Mouse (Mus musculus) ovary, postnatal 10 days (tissue): ENCODE measurements at regions not wholly inside any gene's neighbourhood (a gene's known extent, or its start where the extent isn't known, plus 50 kb on each side); places are given as distances from the start of the nearest gene placed in this dataset.

Experiments used
- DNase-seq: peaks from one replicate; pipeline ENCODE4 v3.0.0; 2022; ENCODE audit warnings: low spot score

DNA sequence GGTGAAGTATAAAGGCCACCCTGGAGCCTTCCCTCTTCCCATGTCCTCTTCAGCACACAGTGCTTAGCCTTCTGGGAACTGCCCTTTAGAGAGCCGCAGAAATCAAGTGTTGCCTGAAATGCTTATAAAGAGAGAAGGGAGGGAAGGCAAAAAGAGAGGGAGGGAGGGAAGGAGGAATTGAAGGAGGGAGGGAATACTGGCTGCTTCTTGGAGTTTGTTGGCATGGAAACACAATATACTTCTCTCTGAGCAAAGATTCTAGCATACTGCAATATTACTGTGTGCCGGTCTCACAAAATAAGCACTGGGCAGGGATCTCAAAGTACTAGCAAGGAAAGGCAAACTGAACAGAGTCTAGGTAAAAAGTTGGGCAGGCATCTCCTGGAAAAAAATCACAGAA is 225.9 kb upstream of the Ldb2 start:
- no peak for DNase-seq

DNA sequence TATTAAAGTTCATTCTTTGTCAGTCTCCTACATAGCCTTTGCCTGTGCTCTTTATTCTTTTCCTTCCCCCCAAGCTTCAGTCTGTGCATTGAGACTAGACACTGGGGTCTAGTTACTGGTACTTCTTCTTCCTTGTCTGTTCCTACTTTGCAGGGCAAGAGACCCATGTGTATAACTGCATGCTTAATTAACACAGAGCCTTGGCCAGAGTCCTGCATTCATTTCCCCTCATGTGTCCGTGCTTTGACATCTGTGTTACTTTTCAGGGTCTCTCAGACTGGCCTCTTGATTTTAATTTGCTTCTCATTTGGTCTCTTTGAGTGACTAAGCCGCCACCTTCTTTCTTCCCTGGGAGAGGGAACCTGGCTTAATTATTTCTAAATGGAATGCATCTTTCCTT is 208.4 kb upstream of the Ldb2 start:
- DNase-seq: no peak

DNA sequence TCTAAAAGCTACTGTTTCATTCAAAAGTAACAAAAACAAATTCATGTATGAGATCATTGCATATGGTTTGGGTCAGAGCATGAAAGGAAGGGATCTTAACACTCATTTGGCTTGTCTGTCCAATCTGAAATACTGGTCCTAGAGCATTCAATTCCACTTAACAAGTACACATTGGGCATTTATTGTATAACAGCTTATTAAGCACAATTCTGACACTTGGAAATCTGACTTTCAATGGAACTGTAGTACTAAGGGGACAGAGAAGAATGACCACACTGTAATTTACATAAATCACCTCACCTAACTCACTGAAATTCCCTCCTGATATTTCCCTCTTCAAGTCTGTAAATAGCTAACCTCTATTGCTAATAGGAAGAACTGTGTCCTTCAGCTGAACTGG is 201.5 kb upstream of the Ldb2 start:
- no peak for DNase-seq

DNA sequence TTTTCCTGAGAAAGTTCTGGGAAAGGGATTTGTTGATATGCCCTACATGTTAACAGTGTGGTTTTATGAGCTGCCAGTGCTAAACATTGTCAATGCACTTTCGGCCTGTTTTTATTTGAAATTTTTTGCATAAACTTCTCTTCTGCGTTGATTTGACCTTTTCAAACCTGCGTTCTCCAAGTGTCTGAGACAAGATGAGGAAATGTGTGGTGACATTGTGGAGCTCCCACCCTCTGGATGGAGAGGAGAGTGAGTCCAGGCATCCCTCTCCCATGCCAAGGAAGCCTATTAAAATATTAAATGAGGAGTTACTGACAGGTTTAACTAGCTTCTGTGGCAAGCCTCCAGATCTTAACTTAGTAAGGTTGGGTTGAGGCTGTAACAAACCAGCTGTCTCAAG is 199.6 kb upstream of the Ldb2 start:
- no peak for DNase-seq

DNA sequence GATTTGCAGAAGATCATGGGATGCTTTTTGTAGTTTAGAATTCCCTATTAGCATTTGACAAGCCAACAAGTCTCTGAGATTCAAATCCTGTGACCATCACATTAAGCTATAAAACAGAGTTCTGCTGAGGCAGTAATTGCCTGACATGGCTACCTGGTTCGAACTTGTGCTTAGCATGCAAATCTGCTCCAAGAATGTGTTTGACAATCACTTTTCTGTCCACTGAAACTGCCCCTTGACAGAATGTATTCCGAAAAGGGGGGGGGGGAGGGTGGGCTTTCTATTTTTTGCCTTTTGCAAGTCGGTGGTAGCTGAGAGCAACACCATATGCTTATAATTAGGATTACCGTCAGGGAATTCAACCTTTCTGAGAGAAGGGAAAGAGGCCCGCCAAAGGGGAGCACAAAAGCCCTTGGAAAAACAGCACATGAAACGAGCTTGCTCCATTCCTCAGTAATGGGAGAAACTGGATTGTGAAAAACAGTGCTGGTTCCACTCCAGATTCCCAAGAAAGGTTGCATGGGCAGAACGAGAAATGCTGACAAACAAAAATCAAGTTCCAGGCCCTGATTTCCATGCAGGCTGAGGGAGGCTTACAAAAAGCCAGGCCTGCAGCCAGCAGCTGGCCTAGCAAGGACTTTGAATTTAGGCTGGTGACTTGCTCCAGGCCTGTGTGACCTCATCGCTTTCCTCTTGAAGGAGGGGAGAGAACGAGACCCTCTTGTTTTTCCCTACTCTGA is 176.1 kb upstream of the Ldb2 start:
- DNase-seq: peak; percentile 4

DNA sequence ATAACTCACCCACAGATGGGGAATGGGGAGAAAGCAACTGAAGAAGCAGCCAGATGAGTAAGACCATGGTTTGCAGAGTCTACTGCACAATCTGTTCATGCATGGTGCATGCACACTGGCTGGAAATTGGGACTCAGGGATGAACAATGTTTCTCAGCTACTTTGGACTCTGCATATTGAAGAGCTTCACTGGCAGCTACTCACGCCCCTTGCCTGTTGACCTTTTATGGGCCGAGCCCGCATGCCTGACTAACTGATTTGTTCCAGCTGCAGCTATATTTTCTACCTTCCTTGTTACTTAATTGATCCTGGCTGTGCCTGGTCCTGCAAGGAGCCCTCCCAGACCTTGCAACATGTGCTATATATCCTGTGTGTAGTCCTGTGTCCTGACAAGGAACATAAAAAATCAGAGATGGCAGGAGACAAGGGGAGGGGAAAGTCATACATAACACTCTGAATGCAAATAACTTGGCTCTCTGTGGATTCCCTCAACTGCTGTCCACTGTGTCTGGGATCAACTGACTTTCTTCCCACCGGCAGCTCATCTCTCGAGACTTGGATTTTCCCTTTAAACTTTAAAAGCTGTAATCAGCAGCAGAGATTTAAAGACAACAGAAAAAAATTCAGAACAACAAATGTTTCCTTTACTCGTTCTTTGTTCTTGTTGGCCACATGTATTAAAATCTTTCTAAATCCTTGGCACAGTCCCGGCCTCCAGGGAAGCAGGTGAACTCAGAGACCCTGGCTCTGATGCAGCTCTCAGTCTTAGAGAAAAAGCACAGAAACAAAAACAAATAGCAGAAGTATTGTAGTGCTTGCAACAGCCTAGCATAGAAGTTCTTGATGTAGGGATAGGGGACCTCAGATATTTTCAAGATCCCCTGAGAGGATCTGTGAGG is 143.8 kb upstream of the Ldb2 start:
- DNase-seq: no peak

DNA sequence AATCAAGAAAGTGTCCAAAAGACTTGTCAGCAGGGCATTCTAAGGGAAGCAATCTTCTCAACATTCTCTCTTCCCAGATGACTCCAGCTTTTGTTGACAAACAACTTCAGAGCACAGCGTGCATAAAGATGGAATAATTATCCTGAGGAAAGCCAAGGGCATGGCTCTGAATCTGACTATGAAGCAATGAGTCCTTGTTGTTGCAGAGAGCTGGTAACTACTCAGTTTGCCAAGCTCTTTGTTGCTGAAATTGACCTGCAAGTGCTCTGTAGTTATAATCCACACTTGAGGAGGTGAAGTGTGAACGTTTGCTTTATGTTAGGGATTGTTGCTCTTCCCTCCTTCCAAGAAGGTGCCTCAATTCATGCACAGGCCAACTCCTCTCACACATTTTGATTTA is 143.1 kb upstream of the Ldb2 start:
- no peak for DNase-seq

DNA sequence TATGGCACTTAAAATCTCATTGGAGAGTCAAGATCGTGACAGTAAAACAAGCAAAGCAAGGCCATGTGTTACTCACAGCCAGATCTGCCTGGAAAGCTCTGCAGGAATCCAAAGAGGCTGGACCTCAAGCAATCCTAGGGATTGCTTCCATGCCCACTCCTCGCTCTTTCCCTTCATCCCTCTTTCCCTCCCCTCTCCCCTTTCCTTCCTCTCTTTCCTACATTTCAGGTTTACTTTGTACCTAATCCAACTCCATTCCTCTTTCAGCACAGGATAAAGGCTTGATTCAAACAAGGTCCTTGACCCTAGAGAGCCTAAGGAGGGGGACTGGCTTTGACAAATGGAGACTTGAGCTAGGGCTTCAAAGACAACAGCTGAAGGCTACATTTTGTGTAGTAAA is 126.0 kb upstream of the Ldb2 start:
- no peak for DNase-seq

DNA sequence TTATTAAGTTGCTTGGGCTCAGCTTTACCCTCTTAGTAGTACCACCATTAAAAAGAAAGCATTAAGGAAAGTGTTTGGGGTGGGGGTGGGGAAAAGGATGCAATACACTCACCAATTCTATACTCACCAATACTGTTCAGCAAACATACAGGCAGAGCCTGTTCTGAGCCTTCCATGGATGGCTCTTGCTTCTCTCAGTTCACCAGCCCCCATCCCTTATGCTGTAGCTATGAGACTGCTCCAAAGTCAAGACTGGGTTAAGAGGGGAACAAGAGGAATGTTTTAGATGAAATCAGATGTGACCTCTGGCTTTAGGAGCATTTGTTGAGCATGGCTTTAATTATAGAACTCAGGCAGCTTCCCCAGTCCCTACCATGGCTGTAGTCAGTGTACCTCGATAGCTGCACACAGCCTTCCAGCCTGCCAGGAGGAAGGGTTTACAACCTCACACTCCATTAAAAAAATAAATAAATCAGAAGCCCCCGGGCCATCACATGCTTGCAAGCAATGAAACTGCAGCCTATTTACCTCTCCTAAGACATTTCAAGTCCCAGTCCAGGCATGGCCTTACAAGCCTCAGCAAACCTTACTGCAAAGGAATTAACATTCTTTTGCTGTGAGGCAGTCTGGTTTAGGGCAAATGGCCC is 122.8 kb upstream of the Ldb2 start:
- no peak for DNase-seq

DNA sequence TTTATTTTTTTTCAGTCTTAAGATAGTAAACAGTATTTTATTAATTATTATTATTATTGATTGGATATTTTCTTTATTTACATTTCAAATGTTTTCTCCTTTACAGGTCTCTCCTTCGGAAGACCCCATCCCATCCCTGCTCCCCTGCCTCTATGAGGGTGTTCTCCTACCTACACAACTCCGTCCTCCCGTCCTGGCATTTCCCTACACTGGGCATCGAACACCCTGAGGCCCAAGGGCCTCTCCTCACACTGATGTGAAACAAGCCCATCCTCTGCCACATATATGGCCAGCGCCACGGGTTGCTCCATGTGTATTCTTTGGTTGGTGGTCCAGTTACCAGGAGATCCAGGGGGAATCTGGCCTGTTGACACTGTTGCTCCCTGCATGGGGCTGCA is 118.3 kb upstream of the Ldb2 start:
- no peak for DNase-seq

DNA sequence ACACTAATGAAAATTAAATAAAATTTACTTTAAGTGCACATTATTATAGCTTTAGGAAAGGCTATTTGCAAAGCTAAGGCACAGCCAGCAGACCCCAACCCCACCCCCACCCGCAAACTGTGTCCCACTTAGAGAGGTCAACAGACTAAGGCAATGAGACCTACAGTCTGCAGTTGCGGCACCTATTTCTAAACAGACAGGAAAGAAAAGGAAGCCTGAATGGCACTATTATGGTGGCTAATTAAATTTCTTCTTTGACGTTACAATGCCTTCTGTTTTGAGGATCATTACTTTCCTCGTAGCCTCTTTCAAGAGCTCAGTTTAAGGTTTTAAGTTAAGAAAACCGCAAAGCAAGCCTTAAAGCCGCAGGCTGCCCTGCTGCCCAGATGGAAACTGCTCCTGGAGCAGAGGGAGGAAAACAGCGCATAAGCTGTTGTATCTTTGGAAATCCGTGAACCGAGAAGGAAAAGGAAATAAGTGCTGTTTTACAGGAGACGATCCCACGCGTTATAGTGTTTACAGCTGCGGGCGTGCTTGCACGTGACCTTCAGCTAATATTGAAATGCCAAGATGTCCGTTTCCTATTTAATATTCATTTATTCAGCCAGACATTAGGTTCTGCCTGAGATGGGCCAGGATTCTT is 117.8 kb upstream of the Ldb2 start:
- no peak for DNase-seq

DNA sequence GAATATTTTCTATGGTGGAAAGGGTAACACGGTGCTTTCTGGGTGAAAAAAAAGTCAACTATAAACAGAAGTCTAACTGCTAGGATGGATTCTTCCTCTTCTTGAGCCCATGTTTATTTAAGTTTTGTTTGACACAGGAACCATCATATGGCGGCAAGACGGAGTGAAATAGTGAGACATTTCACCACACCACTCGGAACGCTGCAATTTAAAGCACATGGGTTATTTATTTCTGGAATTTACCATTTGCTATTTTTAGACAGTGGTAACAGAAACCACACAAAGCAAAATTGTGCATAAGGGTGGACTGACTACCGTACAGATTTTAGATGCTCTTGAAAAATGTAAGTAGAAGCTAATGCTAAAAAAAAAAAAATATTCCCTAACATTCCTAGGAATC is 103.1 kb upstream of the Ldb2 start:
- no peak for DNase-seq

DNA sequence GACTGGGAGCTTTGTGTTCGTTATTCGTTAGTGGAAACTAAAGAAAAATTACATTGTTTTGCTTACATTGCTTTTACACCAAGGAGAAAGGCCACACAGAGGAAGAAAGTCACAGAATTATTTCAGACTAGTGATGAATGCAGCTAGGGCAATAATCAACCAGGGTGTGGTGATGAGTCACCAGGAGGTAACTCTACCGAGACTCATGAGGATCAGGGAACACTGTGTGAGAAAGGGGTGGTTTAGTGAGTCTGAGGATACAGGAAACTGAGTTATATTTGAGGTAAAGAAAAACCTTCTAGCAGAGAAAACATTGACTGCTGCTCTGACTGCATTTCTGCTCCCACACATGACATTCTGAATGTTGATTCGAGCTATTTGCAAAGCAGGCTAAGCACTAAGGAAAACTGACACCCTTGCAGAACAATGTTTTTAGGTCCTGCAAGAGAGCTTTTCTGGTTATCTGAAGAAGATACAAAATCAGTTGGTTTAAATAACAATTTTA is 87.1 kb upstream of the Ldb2 start:
- DNase-seq: no peak

DNA sequence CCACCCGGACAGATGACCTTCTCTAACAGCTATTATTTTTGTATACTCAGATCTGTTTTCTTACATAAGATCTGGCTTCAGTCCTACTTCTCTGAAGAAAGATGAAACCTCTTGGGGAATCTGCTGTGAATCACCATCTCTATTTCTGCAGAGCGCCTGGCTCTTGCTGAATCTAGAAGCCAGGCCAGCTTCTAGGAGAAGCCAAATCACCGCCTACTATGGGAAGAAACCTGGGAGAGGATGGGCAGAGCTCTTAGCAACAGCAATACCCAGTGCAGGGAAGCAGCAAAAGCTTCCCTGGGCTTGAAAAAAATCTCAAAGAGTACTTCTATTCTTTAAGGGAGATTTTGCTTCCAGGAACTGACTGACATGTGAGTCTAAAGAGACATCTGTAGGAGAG is 77.5 kb upstream of the Ldb2 start:
- DNase-seq: no peak

DNA sequence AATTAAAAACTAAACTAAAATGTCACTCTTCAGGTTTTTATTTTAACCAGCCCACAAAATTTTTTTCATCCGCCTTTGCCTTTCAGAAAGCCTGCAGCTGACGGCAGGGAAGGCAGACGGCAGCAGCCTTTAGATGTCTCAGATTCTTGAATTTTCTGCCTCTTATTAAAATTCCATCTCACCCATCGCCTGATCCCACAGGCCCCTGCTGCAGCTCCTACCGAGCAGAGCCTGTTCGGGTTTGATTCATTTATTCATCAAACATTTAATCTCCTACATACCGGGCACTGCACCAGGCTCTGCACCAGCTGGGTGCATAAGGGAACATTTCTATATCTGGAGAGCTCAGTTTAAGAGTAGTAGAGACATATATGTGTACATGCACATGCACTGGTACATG is 72.8 kb upstream of the Ldb2 start:
- DNase-seq: no peak

DNA sequence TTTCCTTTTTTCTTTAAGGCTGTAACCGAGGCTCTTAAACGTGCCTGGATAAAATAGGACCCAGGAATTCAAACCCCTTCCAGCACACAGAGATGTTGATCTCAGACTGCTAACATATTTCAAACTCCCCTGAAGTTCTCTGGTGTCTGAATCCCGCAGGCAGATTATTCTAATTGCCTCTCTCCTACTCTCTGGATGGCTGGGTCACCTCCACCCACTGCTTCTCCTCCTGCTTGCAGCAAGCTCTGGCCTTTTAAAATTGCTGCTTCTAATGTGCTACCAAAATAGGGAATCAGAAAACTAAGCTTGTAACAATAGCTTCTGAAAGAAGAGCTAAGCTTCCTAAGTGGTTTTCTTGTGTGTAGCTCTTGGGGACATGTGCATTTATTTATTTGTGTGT is 64.4 kb upstream of the Ldb2 start:
- no peak for DNase-seq

DNA sequence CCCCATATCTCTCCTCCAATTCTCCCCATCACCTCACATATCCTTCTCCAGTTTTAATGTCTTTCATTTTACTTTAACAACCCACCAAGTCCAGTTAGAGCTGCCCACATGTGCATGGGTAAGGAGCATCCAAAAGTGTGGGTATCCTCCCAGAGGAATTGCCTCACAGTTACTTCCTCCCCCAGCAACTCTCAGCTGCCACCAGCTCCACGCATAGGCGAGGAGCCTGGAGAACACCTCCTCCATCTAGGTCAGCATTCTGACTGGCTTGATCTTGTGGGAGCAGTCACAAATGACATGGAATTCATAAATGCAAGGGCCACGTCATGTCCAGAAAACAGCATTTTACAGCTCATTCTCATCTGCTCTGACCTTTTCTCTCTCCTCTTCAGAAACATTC is 63.9 kb upstream of the Ldb2 start:
- DNase-seq: no peak

DNA sequence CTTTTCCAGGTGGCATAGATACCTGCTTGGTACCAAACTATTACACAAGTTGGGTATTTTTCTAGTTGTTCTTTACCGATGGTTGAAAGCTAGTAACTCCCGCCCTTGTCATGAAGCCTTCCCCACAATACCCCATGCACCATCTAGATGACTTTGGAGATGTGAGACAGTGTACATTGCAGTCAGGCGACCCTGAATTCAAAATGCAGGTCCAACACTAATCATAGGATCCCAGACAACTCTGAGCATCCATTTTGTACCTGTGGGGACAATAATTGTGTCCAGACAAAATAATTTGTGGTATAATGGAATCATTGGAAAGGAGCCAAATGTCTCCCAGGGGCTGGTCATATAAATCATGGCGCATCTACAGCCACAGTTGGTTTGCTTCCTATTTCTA is 54.7 kb upstream of the Ldb2 start:
- no peak for DNase-seq
